Mouse (Mus musculus) forebrain, embryonic 16.5 days (tissue): ENCODE results near the gene Tle2. TPM values are rescaled to one million over a fixed set of nuclear protein-coding genes. Genes with fewer than 3 reads are reported as not detected.

ENCODE experiments used
- ATAC-seq: fragments of 200-750 bp; cut with Nextera tagmentation; 2 replicates; pipeline ENCODE4 v1.8.0; 2017; ENCODE audit warnings: mild to moderate bottlenecking, moderate library complexity
- H3K27ac ChIP-seq: fragments of 300-500 bp; sonication (generic); 2 replicates; pipeline ENCODE4 v1.5.1; 2014; ENCODE audit warnings: low read length, control low read depth
- H3K27me3 ChIP-seq: fragments of 300-500 bp; sonication (generic); replicated peaks from 2 replicates; pipeline ENCODE4 v1.6.1; 2014; ENCODE audit warnings: low read length; ENCODE audit not compliant: control insufficient read depth, insufficient read depth
- H3K36me3 ChIP-seq: fragments of 300-500 bp; sonication (generic); 2 replicates; pipeline ENCODE4 v1.6.1; 2014; ENCODE audit not compliant: control insufficient read depth, insufficient read depth
- H3K4me1 ChIP-seq: fragments of 300-500 bp; sonication (generic); replicated peaks from 2 replicates; pipeline ENCODE4 v1.6.1; 2014; ENCODE audit warnings: low read length; ENCODE audit not compliant: control insufficient read depth, insufficient read depth
- H3K4me2 ChIP-seq: fragments of 300-500 bp; sonication (generic); 2 replicates; pipeline ENCODE4 v1.6.1; 2014; ENCODE audit warnings: mild to moderate bottlenecking, low read length, control low read depth
- H3K4me3 ChIP-seq: fragments of 300-500 bp; sonication (generic); replicated peaks from 2 replicates; pipeline ENCODE4 v1.5.1; 2014; ENCODE audit warnings: mild to moderate bottlenecking, low read length, control low read depth
- H3K9ac ChIP-seq: fragments of 300-500 bp; sonication (generic); replicated peaks from 2 replicates; pipeline ENCODE4 v1.6.1; 2014; ENCODE audit warnings: low read depth, low read length, control low read depth
- H3K9me3 ChIP-seq: fragments of 300-500 bp; sonication (generic); 2 replicates; pipeline ENCODE4 v1.6.1; 2016; ENCODE audit warnings: low read length; ENCODE audit not compliant: control insufficient read depth
- WGBS: fragments of 180-500 bp; shearing (Covaris S2); extraction: QIAGEN DNeasy Blood & Tissue Kit; methylation state at CpG from one replicate; pipeline ENCODE4 v1.1.7; 2014; 5-methylcytosine and 5-hydroxymethylcytosine counted together
- polyA plus RNA-seq: library from polyadenylated mRNA; unstranded; fragments of >200 nt; fragmentation: Nextera tagmentation; extraction: Ambion mirVana; gene quantifications from 2 replicates; pipeline ENCODE4 v1.2.1, GENCODE M21; 2015

Gene Tle2
- 27.1 and 32.6 TPM in 2 replicates for polyA plus RNA-seq

- peak within 1 kb of the TSS; percentile 71 for H3K9ac ChIP-seq
- H3K27ac ChIP-seq, result no peak within 1 kb of the TSS; the same call in 1 of the 2 replicates
- peaks cover 40% of the 10 kb centered on the region for H3K4me1 ChIP-seq
- 16% methylated on average over 10 of the region's 10 CpGs for WGBS
- no peaks in the 10 kb centered on the region for H3K36me3 ChIP-seq
- peaks cover 35% of the 10 kb centered on the region for H3K27me3 ChIP-seq
- ATAC-seq, result no peak
- peak within 1 kb of the TSS; percentile 71 for H3K4me3 ChIP-seq
- H3K4me2 ChIP-seq, result peak within 1 kb of the TSS; percentile 71
- no peaks in the 10 kb centered on the region for H3K9me3 ChIP-seq
Observed at GRCm38 (mm10) chr10:81574081-81575056, at the start of gene Tle2. Tle2 (plus strand) TSS chr10:81574561.

GRCm38 (mm10) chr10:81525017-81525694 is 49.2 kb upstream of the Tle2 start:
- Histone ChIP-seq H3K4me2 (no peak overlapping the region), H3K4me3 (no peak overlapping the region), H3K4me1 (no peaks in the 10 kb centered on the region), H3K9me3 (no peaks in the 10 kb centered on the region), H3K9ac (no peak overlapping the region), H3K27ac (no peak overlapping the region), H3K27me3 (peaks cover 3% of the 10 kb centered on the region; the same call in 1 of the 2 replicates), H3K36me3 (peaks cover 7% of the 10 kb centered on the region)
- 71% methylated on average over 12 of the region's 13 CpGs for WGBS
- ATAC-seq, result no peak

- no peaks in the 10 kb centered on the region for H3K4me1 ChIP-seq
- no peak overlapping the region for H3K9ac ChIP-seq
- peaks cover 13% of the 10 kb centered on the region for H3K36me3 ChIP-seq
- H3K4me2 ChIP-seq, result no peak overlapping the region
- ATAC-seq, result no peak
- H3K9me3 ChIP-seq, result no peaks in the 10 kb centered on the region
- no peak overlapping the region for H3K27ac ChIP-seq
- 18% methylated on average over 14 of the region's 14 CpGs for WGBS
- peaks cover 3% of the 10 kb centered on the region; the same call in 1 of the 2 replicates for H3K27me3 ChIP-seq
- H3K4me3 ChIP-seq, result no peak overlapping the region
Observed at GRCm38 (mm10) chr10:81526779-81527178, 47.6 kb upstream of the Tle2 start.

- Histone ChIP-seq H3K4me3 (no peak overlapping the region), H3K36me3 (peaks cover 13% of the 10 kb centered on the region; the same call in 1 of the 2 replicates), H3K4me2 (no peak overlapping the region), H3K9ac (no peak overlapping the region), H3K4me1 (no peaks in the 10 kb centered on the region), H3K9me3 (no peaks in the 10 kb centered on the region), H3K27ac (no peak overlapping the region), H3K27me3 (no peaks in the 10 kb centered on the region)
- no peak for ATAC-seq
- 61% methylated on average over 16 of the region's 16 CpGs for whole genome bisulfite sequencing
Observed at GRCm38 (mm10) chr10:81534826-81535225, 39.5 kb upstream of the Tle2 start.

GRCm38 (mm10) chr10:81536734-81537133 is 37.6 kb upstream of the Tle2 start:
- Histone ChIP-seq H3K4me3 (no peak overlapping the region), H3K4me2 (no peak overlapping the region), H3K4me1 (no peaks in the 10 kb centered on the region), H3K9me3 (no peaks in the 10 kb centered on the region), H3K9ac (no peak overlapping the region), H3K27me3 (no peaks in the 10 kb centered on the region), H3K27ac (no peak overlapping the region), H3K36me3 (0 out of 2 replicates have a peak, but pooled peaks cover 4% of the 10 kb centered on the region)
- ATAC-seq, result no peak
- 80% methylated on average over 6 of the region's 6 CpGs for WGBS

- Histone ChIP-seq H3K4me1 (peaks cover under 1% of the 10 kb centered on the region), H3K9ac (no peak overlapping the region), H3K27me3 (no peaks in the 10 kb centered on the region), H3K4me2 (no peak overlapping the region), H3K36me3 (0 out of 2 replicates have a peak, but pooled peaks cover 3% of the 10 kb centered on the region), H3K27ac (no peak overlapping the region), H3K4me3 (no peak overlapping the region), H3K9me3 (no peaks in the 10 kb centered on the region)
- whole genome bisulfite sequencing, result 92% methylated on average over 2 of the region's 2 CpGs
- ATAC-seq, result no peak
Observed at GRCm38 (mm10) chr10:81537429-81537828, 36.9 kb upstream of the Tle2 start.

- Histone ChIP-seq H3K9ac (no peak overlapping the region), H3K9me3 (no peaks in the 10 kb centered on the region), H3K4me3 (no peak overlapping the region), H3K27ac (no peak overlapping the region), H3K36me3 (no peaks in the 10 kb centered on the region), H3K4me2 (no peak overlapping the region), H3K27me3 (no peaks in the 10 kb centered on the region), H3K4me1 (peaks cover 11% of the 10 kb centered on the region)
- ATAC-seq, result no peak
- whole genome bisulfite sequencing, result 93% methylated on average over 3 of the region's 3 CpGs
Observed at GRCm38 (mm10) chr10:81538321-81539048, 35.9 kb upstream of the Tle2 start.

- no peak for ATAC-seq
- 87% methylated on average over 5 of the region's 5 CpGs for WGBS
- no peaks in the 10 kb centered on the region for H3K27me3 ChIP-seq
- no peak overlapping the region for H3K27ac ChIP-seq
- H3K9ac ChIP-seq, result no peak overlapping the region
- no peak overlapping the region for H3K4me3 ChIP-seq
- no peak overlapping the region for H3K4me2 ChIP-seq
- peaks cover 24% of the 10 kb centered on the region for H3K4me1 ChIP-seq
- H3K9me3 ChIP-seq, result no peaks in the 10 kb centered on the region
- H3K36me3 ChIP-seq, result no peaks in the 10 kb centered on the region
Observed at GRCm38 (mm10) chr10:81541363-81541762, 33.0 kb upstream of the Tle2 start.

- 83% methylated on average over 10 of the region's 10 CpGs for WGBS
- H3K9me3 ChIP-seq, result no peaks in the 10 kb centered on the region
- no peaks in the 10 kb centered on the region for H3K27me3 ChIP-seq
- no peak overlapping the region for H3K4me2 ChIP-seq
- H3K4me3 ChIP-seq, result no peak overlapping the region
- H3K9ac ChIP-seq, result no peak overlapping the region
- ATAC-seq, result no peak
- H3K27ac ChIP-seq, result no peak overlapping the region
- no peaks in the 10 kb centered on the region for H3K36me3 ChIP-seq
- peaks cover 24% of the 10 kb centered on the region for H3K4me1 ChIP-seq
Observed at GRCm38 (mm10) chr10:81541803-81542202, 32.6 kb upstream of the Tle2 start.
